Mouse (Mus musculus) neural tube, embryonic 14.5 days (tissue): ENCODE measurements around the gene Tdrd6. TPM values are rescaled to one million over a fixed set of nuclear protein-coding genes. Genes with fewer than 3 reads are reported as not detected.
A peak's percentile ranks its signal among the peaks of the same experiment; 100 is the strongest.

Experiments
- ATAC-seq: fragments of 200-750 bp; cut with Nextera tagmentation; 2 replicates; pipeline ENCODE4 v1.8.0; 2017; ENCODE audit warnings: low read depth, mild to moderate bottlenecking, moderate TSS enrichment, moderate library complexity
- H3K27ac ChIP-seq: fragments of 300-500 bp; sonication (generic); 2 replicates; pipeline ENCODE4 v1.5.1; 2014; ENCODE audit warnings: low read depth, mild to moderate bottlenecking, control low read depth, low read length, moderate library complexity, mixed read lengths
- H3K27me3 ChIP-seq: fragments of 300-500 bp; sonication (generic); 2 replicates; pipeline ENCODE4 v1.6.1; 2014; ENCODE audit warnings: low read length; ENCODE audit not compliant: control insufficient read depth, insufficient read depth
- H3K36me3 ChIP-seq: fragments of 300-500 bp; sonication (generic); 2 replicates; pipeline ENCODE4 v1.6.1; 2014; ENCODE audit warnings: low read length, mixed read lengths; ENCODE audit not compliant: control insufficient read depth, insufficient read depth
- H3K4me1 ChIP-seq: fragments of 300-500 bp; sonication (generic); 2 replicates; pipeline ENCODE4 v1.6.1; 2014; ENCODE audit warnings: low read length; ENCODE audit not compliant: control insufficient read depth, insufficient read depth
- H3K4me2 ChIP-seq: fragments of 300-500 bp; sonication (generic); 2 replicates; pipeline ENCODE4 v1.6.1; 2014; ENCODE audit warnings: mild to moderate bottlenecking, low read depth, low read length, control low read depth
- H3K4me3 ChIP-seq: fragments of 300-500 bp; sonication (generic); 2 replicates; pipeline ENCODE4 v1.5.1; 2014; ENCODE audit warnings: low read depth, low read length, control low read depth, mixed read lengths
- H3K9ac ChIP-seq: fragments of 300-500 bp; sonication (generic); replicated peaks from 2 replicates; pipeline ENCODE4 v1.6.1; 2014; ENCODE audit warnings: low read depth, mild to moderate bottlenecking, control low read depth, low read length, mixed read lengths
- H3K9me3 ChIP-seq: fragments of 300-500 bp; sonication (generic); 2 replicates; pipeline ENCODE4 v1.6.1; 2016; ENCODE audit warnings: low read length; ENCODE audit not compliant: control insufficient read depth
- WGBS: fragments of 180-500 bp; shearing (Covaris S2); extraction: QIAGEN DNeasy Blood & Tissue Kit; methylation state at CpG from one replicate; pipeline ENCODE4 v1.1.7; 2014; 5-methylcytosine and 5-hydroxymethylcytosine counted together
- polyA plus RNA-seq: library from polyadenylated mRNA; unstranded; fragments of >200 nt; fragmentation: Nextera tagmentation; extraction: Ambion mirVana; gene quantifications from 2 replicates; pipeline ENCODE4 v1.2.1, GENCODE M21; 2014

Gene Tdrd6
- polyA plus RNA-seq, 1 experiment from 2014 or later, result 0.24 TPM

- H3K9me3 ChIP-seq, result no peaks in the 10 kb centered on the region
- peak within 1 kb of the TSS; percentile 83 for H3K4me2 ChIP-seq
- H3K36me3 ChIP-seq, result no peaks in the 10 kb centered on the region
- H3K9ac ChIP-seq, result peak within 1 kb of the TSS; percentile 54
- peak within 1 kb of the TSS; percentile 43 for H3K4me3 ChIP-seq
- ATAC-seq, result peak; percentile 90
- H3K27me3 ChIP-seq, result no peaks in the 10 kb centered on the region
- 0 out of 2 replicates have a peak within 1 kb of the TSS, but pooled peaks have one; percentile 48 for H3K27ac ChIP-seq
- 0 out of 2 replicates have a peak, but pooled peaks cover 2% of the 10 kb centered on the region for H3K4me1 ChIP-seq
- WGBS, result under 1% methylated on average over 34 of the region's 34 CpGs
Observed at GRCm38 (mm10) chr17:43567992-43568888, 61.9 kb downstream of the Tdrd6 start, which contains the start of gene Pla2g7. Gene Pla2g7 (plus strand): TSS chr17:43568098.

GRCm38 (mm10) chr17:43567593-43567991 lies 62.5 kb downstream of the Tdrd6 start:
- H3K27ac ChIP-seq, result no peak overlapping the region
- peak; percentile 58 for ATAC-seq

More at GRCm38 (mm10) chr17:43567593-43567991, 62.5 kb downstream of the Tdrd6 start:
- Histone ChIP-seq H3K4me2 (peak overlapping the region; percentile 83), H3K9me3 (no peaks in the 10 kb centered on the region), H3K4me3 (peak overlapping the region; percentile 43), H3K4me1 (0 out of 2 replicates have a peak, but pooled peaks cover 2% of the 10 kb centered on the region), H3K36me3 (no peaks in the 10 kb centered on the region), H3K9ac (peak overlapping the region; percentile 54; the same call in 1 of the 2 replicates), H3K27me3 (no peaks in the 10 kb centered on the region)
- 7% methylated on average over 12 of the region's 12 CpGs for WGBS

Other genes starting within 250 kb of the Tdrd6 start
- 0.09 TPM in 1 of 2 replicates, not detected in the other for gene Mep1a, start 127.5 kb downstream of the Tdrd6 start, polyA plus RNA-seq
- gene Ankrd66, start 86.7 kb downstream of the Tdrd6 start, polyA plus RNA-seq, result 0.25 and 0.48 TPM in 2 replicates
- gene Pla2g7, start 62.2 kb downstream of the Tdrd6 start, polyA plus RNA-seq, result 62.3 and 66.9 TPM in 2 replicates
- 78.8 and 98.4 TPM in 2 replicates for gene Slc25a27, start 36.9 kb upstream of the Tdrd6 start, polyA plus RNA-seq
- 4.3 and 8.1 TPM in 2 replicates for gene Cyp39a1, start 37.1 kb upstream of the Tdrd6 start, polyA plus RNA-seq
- 126 and 130 TPM in 2 replicates for gene Rcan2, start 171.1 kb upstream of the Tdrd6 start, polyA plus RNA-seq